Comparison of ENCODE assay signal across 23 mouse cellular contexts in genomic region chr15:81698532-81698931, GRCm38 (mm10). TPM values are rescaled to one million over a fixed set of nuclear protein-coding genes. Genes with fewer than 3 reads are reported as not detected.
DNase-seq lines count a peak whose midpoint lies in the region; ATAC-seq and TF ChIP-seq lines count a peak whose summit lies in the region.
"Had no signal": no experiment of that assay in that cellular context is flagged by ENCODE, and none has a peak within 500 bp of the region (broad histone marks: within the 10 kb centered on the region; RNA-seq: fewer than 3 reads in every experiment).

No protein-coding gene starts in this region.

- no peaks in the 10 kb centered on the region for H3K36me3 ChIP-seq in liver, adult 2 months (ENCODE audit: control insufficient read depth, insufficient read depth, low read length)
- no peaks in the 10 kb centered on the region for H3K36me3 ChIP-seq in liver, postnatal 0 days (replicated peaks; ENCODE audit: insufficient read depth, low read length)
- H3K36me3 ChIP-seq in hindbrain, embryonic 10.5 days: peaks cover 19% of the 10 kb centered on the region
- H3K36me3 ChIP-seq: heart, embryonic 15.5 days; intestine, embryonic 15.5 days had no signal

- no peaks in the 10 kb centered on the region for H3K79me2 ChIP-seq in liver, adult 2 months (ENCODE audit: control insufficient read depth, insufficient read depth, low read length)

- WGBS in liver, adult 2 months: 34% methylated on average over 2 of the region's 2 CpGs
- WGBS in liver, postnatal 0 days (ENCODE audit: insufficient replicate concordance): 30% methylated on average over 2 of the region's 2 CpGs
- 76% methylated on average over 2 of the region's 2 CpGs for WGBS in hindbrain, embryonic 10.5 days

- H3K27me3 ChIP-seq in liver, adult 2 months (ENCODE audit: control insufficient read depth, insufficient read depth, low read length): no peaks in the 10 kb centered on the region
- peaks cover 16% of the 10 kb centered on the region for H3K27me3 ChIP-seq in liver, postnatal 0 days (ENCODE audit: insufficient read depth, low read length)
- peaks cover 40% of the 10 kb centered on the region for H3K27me3 ChIP-seq in hindbrain, embryonic 10.5 days (ENCODE audit: insufficient read depth, poor library complexity, severe bottlenecking)
- H3K27me3 ChIP-seq: Patski had no signal

- no peak for TF ChIP-seq EP300 in liver, postnatal 0 days (IDR thresholded peaks at IDR 0.05; ENCODE audit: low read depth)

- H3K4me3 ChIP-seq in liver, adult 2 months (ENCODE audit: insufficient read depth, low read depth, low read length): no peak overlapping the region
- no peak overlapping the region for H3K4me3 ChIP-seq in liver, postnatal 0 days (ENCODE audit: low read depth, low read length)
- no peak overlapping the region for H3K4me3 ChIP-seq in hindbrain, embryonic 10.5 days
- H3K4me3 ChIP-seq: embryonic facial prominence, embryonic 10.5 days; forebrain, embryonic 10.5 days; heart, embryonic 15.5 days; hindbrain, embryonic 15.5 days; intestine, embryonic 15.5 days; layer of hippocampus, adult 2 months; limb, embryonic 10.5 days; midbrain, embryonic 12.5 days had no signal

- no peak overlapping the region for H3K9ac ChIP-seq in liver, adult 2 months (ENCODE audit: low read depth, low read length)
- H3K9ac ChIP-seq in liver, postnatal 0 days (replicated peaks): no peak overlapping the region
- H3K9ac ChIP-seq: heart, embryonic 15.5 days; hindbrain, embryonic 15.5 days; intestine, embryonic 15.5 days; midbrain, embryonic 12.5 days had no signal

- no peak for TF ChIP-seq POLR2A in liver, adult 2 months (IDR thresholded peaks at IDR 0.05; ENCODE audit: extremely low read depth, insufficient read depth, low read length)

- H3K27ac ChIP-seq in liver, adult 2 months (replicated peaks; ENCODE audit: insufficient read depth, low read depth, low read length): no peak overlapping the region
- H3K27ac ChIP-seq in liver, postnatal 0 days (ENCODE audit: low read depth): no peak overlapping the region
- H3K27ac ChIP-seq in hindbrain, embryonic 10.5 days: no peak overlapping the region
- H3K27ac ChIP-seq: embryonic facial prominence, embryonic 10.5 days; forebrain, embryonic 10.5 days; heart, embryonic 15.5 days; hindbrain, embryonic 15.5 days; intestine, embryonic 15.5 days; layer of hippocampus, adult 2 months; limb, embryonic 10.5 days; macrophage; midbrain, embryonic 12.5 days had no signal

- H3K4me1 ChIP-seq in liver, adult 2 months (ENCODE audit: control insufficient read depth, insufficient read depth, low read length): peaks cover 20% of the 10 kb centered on the region
- H3K4me1 ChIP-seq in liver, postnatal 0 days (ENCODE audit: insufficient read depth): peaks cover 8% of the 10 kb centered on the region
- peaks cover 21% of the 10 kb centered on the region for H3K4me1 ChIP-seq in hindbrain, embryonic 10.5 days (replicated peaks)

- H3K4me2 ChIP-seq in liver, postnatal 0 days (ENCODE audit: low read depth, low read length): no peak overlapping the region
- H3K4me2 ChIP-seq: heart, embryonic 15.5 days; hindbrain, embryonic 15.5 days; intestine, embryonic 15.5 days; liver, embryonic 11.5 days; midbrain, embryonic 12.5 days had no signal

- no peak for TF ChIP-seq CTCF in liver, adult 2 months (IDR thresholded peaks at IDR 0.05; ENCODE audit: low read depth, low read length)
- TF ChIP-seq CTCF in liver, postnatal 0 days (IDR thresholded peaks at IDR 0.05; ENCODE audit: low read depth): no peak

- no peaks in the 10 kb centered on the region for H3K9me3 ChIP-seq in liver, postnatal 0 days (ENCODE audit: low read length)
- 0 out of 2 replicates have a peak, but pooled peaks cover 3% of the 10 kb centered on the region for H3K9me3 ChIP-seq in hindbrain, embryonic 10.5 days
- H3K9me3 ChIP-seq: embryonic facial prominence, embryonic 10.5 days; forebrain, embryonic 10.5 days; heart, embryonic 15.5 days; hindbrain, embryonic 15.5 days; intestine, embryonic 15.5 days; limb, embryonic 10.5 days; midbrain, embryonic 12.5 days had no signal

- no peak for ATAC-seq in liver, postnatal 0 days
- peak; percentile 24; the same call in 1 of the 2 replicates for ATAC-seq in megakaryocyte, adult 5-6 weeks (ENCODE audit: poor library complexity, severe bottlenecking)
- ATAC-seq: forebrain, embryonic 16.5 days; intestine, embryonic 15.5 days; Patski had no signal

- peak; percentile 45 for DNase-seq in liver, adult 2 months (ENCODE audit: extremely low read depth, low read depth, low spot score)
- no peak for DNase-seq in liver, postnatal 0 days
- DNase-seq in lung, postnatal 36 days: peak; percentile 40
- no peak for DNase-seq in lung, postnatal 14 days
- no peak for DNase-seq in thymus, postnatal 14 days
- no peak for DNase-seq in adrenal gland, postnatal 14 days
- DNase-seq in hindbrain, embryonic 10.5 days (ENCODE audit: low spot score): no peak
- DNase-seq: gastrocnemius, postnatal 36 days; heart, postnatal 4 days; thymus, adult 18-20 months had no signal

RNA-seq across cellular contexts. Expression of gene Chadl, which starts 1.4 kb away (rescaled TPM):
- total RNA-seq in liver, adult 2 months (2014; rRNA removed): 0.13 and 0.37 TPM in 2 replicates
- 1.5 and 1.9 TPM in 2 replicates for polyA plus RNA-seq in liver, adult 2 months (2012; rRNA removed)
- 0.99 and 1.4 TPM in 2 replicates for polyA plus RNA-seq in liver, postnatal 0 days (2015; fragmentation: Nextera tagmentation; extraction: Ambion mirVana)
- 0.13 TPM in 1 of 2 replicates, not detected in the other for total RNA-seq in megakaryocyte, adult 5-6 weeks (2015)
- not detected in 2 replicates for total RNA-seq in megakaryocyte, adult 5-6 weeks (2017)
- total RNA-seq in adrenal gland, postnatal 14 days (2021): 5.2 TPM in 2 replicates
- 1.7 and 2.5 TPM in 2 replicates for polyA plus RNA-seq in hindbrain, embryonic 10.5 days (2016; fragmentation: Nextera tagmentation; extraction: Ambion mirVana)

RNA-seq across cellular contexts. Expression of gene L3mbtl2, which starts 34.8 kb away (rescaled TPM):
- total RNA-seq in liver, adult 2 months (2014; rRNA removed): 4.7 and 7.2 TPM in 2 replicates
- polyA plus RNA-seq in liver, adult 2 months (2012; rRNA removed): 9.7 and 10.8 TPM in 2 replicates
- 7.3 and 8.2 TPM in 2 replicates for polyA plus RNA-seq in liver, postnatal 0 days (2015; fragmentation: Nextera tagmentation; extraction: Ambion mirVana)
- 8.7 and 10.9 TPM in 2 replicates for total RNA-seq in megakaryocyte, adult 5-6 weeks (2015)
- total RNA-seq in megakaryocyte, adult 5-6 weeks (2017): 13.5 and 14.2 TPM in 2 replicates
- 18.1 and 20.8 TPM in 2 replicates for total RNA-seq in adrenal gland, postnatal 14 days (2021)
- 41.9 and 44.9 TPM in 2 replicates for polyA plus RNA-seq in hindbrain, embryonic 10.5 days (2016; fragmentation: Nextera tagmentation; extraction: Ambion mirVana)

RNA-seq across cellular contexts. Expression of gene Zc3h7b, which starts 46.3 kb away (rescaled TPM):
- total RNA-seq in liver, adult 2 months (2014; rRNA removed): 7.4 TPM in 2 replicates
- 11.9 and 13.1 TPM in 2 replicates for polyA plus RNA-seq in liver, adult 2 months (2012; rRNA removed)
- 3.3 and 4.2 TPM in 2 replicates for polyA plus RNA-seq in liver, postnatal 0 days (2015; fragmentation: Nextera tagmentation; extraction: Ambion mirVana)
- 5.8 and 6.2 TPM in 2 replicates for total RNA-seq in megakaryocyte, adult 5-6 weeks (2015)
- total RNA-seq in megakaryocyte, adult 5-6 weeks (2017): 5.5 and 7.0 TPM in 2 replicates
- 73.8 and 81.9 TPM in 2 replicates for total RNA-seq in adrenal gland, postnatal 14 days (2021)
- 37.9 and 40.8 TPM in 2 replicates for polyA plus RNA-seq in hindbrain, embryonic 10.5 days (2016; fragmentation: Nextera tagmentation; extraction: Ambion mirVana)

RNA-seq across cellular contexts. Expression of gene Rangap1, which starts 46.8 kb away (rescaled TPM):
- 32.8 and 33.1 TPM in 2 replicates for total RNA-seq in liver, adult 2 months (2014; rRNA removed)
- 21.6 and 24.8 TPM in 2 replicates for polyA plus RNA-seq in liver, adult 2 months (2012; rRNA removed)
- 31.3 and 38.0 TPM in 2 replicates for polyA plus RNA-seq in liver, postnatal 0 days (2015; fragmentation: Nextera tagmentation; extraction: Ambion mirVana)
- total RNA-seq in megakaryocyte, adult 5-6 weeks (2015): 29.8 and 32.0 TPM in 2 replicates
- total RNA-seq in megakaryocyte, adult 5-6 weeks (2017): 76.5 and 79.1 TPM in 2 replicates
- 61.7 and 61.8 TPM in 2 replicates for total RNA-seq in adrenal gland, postnatal 14 days (2021)
- 166 and 178 TPM in 2 replicates for polyA plus RNA-seq in hindbrain, embryonic 10.5 days (2016; fragmentation: Nextera tagmentation; extraction: Ambion mirVana)

Comparison
In these comparisons a context has a peak if more than half of its experiments do, and no peak if none do; other contexts are left out.
1. DNase-seq: peak in liver, adult 2 months (single experiment) and lung, postnatal 36 days (single experiment); none in liver, postnatal 0 days (single experiment), lung, postnatal 14 days (single experiment), thymus, postnatal 14 days (single experiment), adrenal gland, postnatal 14 days (single experiment) and hindbrain, embryonic 10.5 days (single experiment).